Mouse (Mus musculus) skeletal muscle tissue, adult 2 months (tissue): ENCODE measurements around the gene Supt20.
A peak's percentile ranks its signal among the peaks of the same experiment; 100 is the strongest.
"Not testable (repeated sequence)": the region's sequence is repeated elsewhere in the genome, so short reads cannot be mapped to it uniquely, and the experiment has no call there.

Experiments used
- DNase-seq: peaks from one replicate; pipeline ENCODE4 v3.0.0-alpha.2; 2012; ENCODE audit warnings: low read depth, low spot score

Supt20 gene

DNA sequence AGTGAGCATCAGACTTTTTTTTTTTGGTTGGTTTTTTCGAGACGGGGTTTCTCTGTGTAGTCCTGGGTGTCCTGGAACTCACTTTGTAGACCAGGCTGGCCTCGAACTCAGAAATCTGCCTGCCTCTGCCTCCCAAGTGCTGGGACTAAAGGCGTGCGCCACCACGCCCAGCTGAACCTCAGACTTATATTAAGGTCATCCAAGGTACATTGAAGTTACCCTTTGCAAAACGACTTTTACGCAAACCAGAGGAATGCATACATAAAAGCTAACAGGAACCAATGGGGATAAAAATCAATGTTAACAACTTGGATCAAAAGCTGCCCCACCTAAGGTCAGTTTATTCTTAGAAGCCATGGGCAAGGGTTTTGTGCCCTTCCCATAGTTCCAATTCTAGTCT, 11.5 kb downstream of the Supt20 start:
- not testable (repeated sequence) for DNase-seq

DNA sequence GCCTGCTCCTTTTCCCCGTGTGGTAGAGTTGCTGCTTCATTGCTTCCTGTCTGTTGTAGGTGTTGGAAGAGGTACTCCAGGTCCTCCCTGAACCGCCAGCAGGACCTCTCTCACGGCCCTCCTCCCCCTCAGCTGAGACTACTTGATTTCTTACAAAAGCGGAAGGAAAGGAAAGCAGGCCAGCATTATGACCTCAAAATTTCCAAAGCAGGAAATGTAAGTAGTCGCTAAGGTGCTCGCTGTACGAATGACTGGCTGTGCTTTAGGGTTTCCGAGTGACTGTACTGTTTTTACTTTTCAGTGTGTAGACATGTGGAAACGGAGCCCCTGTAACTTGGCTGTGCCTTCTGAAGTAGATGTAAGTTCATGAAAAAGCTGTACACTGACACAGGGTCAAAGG, 16.4 kb downstream of the Supt20 start:
- DNase-seq = no peak

- DNase-seq = no peak
These were observed 21.6 kb downstream of the Supt20 start, which contains the start of gene Gm21958 for GRCm38 (mm10) chr3:54714253-54714652. Gene Gm21958 (minus strand): TSS chr3:54714353.

DNA sequence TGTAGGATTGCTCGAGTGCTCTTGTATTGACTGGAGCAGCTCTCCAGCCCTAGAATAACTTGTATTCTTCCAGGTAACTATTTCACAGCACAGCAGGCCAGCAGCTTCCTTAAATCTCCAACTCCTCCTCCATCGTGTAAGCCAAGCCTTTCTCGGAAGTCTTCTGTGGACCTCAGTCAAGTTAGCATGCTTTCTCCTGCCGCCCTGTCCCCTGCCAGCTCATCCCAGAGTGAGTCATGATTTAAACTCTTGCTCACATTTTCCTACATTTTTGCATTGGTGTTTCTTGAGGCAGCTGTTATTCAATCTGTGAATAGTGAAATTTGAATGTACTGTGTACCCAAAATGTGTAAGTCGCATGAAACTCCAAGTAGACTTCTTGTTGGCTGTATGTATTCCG, 22.9 kb downstream of the Supt20 start:
- no peak for DNase-seq

DNA sequence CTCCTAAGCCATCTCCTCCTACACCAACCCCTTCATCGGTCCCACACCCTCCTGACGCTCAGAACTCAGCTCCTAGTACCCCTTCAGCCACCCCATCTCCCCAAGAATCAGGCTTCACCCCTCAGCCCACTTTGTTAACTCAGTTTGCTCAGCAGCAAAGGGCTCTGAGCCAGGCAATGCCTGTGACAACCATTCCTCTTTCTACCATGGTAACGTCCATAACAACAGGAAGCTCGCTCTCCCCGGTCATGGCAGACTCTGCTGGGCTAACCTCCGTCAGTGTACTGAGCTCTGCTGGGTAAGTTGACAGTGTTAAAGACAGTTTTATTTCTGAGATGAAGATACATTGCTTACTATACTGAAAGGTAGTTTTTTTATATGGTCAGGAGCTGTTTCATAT, 24.7 kb downstream of the Supt20 start:
- no peak for DNase-seq

- no peak for DNase-seq
These were observed 26.3 kb downstream of the Supt20 start for GRCm38 (mm10) chr3:54718947-54719346.

DNA sequence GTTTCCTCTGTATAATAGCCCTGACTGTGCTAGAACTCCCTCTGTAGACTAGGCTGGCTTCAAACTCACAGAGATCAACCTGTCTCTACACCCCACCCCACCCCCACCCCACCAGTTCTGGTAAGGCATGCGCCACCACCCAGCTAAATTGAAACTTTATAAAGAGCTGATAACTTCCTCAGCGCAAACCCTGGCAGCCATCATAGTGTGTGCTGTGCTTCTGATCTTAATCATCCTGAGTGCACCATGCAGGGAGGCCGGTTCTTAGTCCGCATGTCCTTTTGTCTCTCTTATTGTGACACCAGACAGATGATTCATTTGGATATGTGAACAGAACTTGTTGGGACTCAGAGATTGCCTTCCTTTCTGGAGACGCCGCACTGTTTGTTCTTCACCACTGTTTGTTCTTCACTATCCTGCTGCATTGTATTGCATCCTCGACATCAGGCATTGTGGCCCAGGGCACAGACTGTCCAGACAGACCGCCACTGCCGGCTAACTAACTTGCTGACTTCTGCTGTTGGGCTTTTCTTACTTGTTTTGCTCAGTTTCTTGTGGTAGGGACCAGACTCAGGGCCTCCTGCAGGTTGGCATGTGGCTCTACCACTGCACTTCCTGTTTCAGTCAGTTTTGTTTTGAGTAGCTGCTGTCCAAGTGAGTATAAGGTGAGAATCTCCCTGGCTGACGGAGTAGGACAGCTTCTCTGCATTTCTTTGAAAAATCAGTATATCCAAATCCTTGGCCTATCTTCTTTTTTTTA, 31.3 kb downstream of the Supt20 start:
- no peak for DNase-seq

GRCm38 (mm10) chr3:54725344-54725743, 32.7 kb downstream of the Supt20 start:
- DNase-seq = no peak

DNA sequence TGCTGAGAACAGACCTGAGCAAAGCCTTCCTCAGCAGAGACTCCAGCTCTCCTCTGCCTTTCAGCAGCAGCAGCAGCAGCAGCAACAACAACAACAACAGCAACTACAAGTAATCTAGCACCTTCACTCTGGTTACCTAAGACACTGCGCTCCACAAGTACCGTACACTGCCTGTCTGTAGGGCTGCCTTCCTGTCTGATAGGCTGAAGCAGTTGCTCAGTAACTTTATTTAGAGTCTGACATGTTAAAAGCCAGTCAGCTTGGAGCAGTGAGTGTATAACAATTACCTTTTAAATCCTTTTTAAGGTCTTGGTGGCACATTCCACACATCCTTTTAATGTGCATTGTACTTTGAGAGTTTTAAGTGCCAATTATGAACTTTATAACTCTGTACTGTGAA, 35.0 kb downstream of the Supt20 start:
- DNase-seq = no peak

GRCm38 (mm10) chr3:54728100-54728499, 35.5 kb downstream of the Supt20 start:
- no peak for DNase-seq

DNA sequence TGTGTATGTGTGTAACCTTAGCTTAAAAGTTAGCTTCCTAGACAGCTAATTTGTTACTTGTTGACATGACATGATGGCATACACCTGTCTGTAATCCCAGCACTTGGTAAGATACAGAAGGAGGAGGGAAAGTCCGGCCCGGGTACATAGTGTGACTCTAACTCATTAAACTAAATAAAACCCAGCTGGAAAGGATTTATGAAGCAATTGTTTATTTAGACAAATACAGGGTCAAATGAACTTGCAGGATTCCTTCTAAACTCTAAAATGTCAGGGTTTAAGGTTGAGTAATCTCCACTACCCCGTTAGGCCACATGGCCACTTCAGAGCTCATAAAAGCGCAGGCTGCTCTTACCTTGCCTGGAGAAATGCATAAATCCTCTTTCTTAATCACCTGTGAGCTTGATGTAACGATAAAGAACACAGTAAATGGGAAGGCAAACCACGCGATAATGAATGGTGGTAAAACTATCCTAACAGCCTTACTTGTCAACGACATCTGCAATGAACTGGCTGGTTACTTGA, 39.1 kb downstream of the Supt20 start:
- no peak for DNase-seq

DNA sequence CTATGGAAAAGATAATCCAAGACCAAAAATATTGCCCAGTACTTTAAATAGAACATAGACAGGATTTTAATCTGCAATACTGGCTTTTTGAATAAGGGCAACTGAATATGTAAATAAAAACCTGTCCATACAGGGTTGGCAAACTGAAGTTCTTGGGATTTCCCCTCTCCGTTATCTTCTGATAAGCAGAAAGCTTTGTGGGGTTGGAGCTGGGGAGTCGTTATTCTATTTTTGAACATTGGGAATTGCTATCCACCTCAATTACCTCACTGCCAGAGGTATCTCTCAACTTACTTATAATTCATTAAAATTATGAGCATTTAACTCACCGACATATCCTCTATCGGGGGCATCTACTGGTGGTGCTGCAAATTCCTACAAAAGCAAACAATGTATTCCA, 39.8 kb downstream of the Supt20 start:
- no peak for DNase-seq

- DNase-seq = peak; percentile 86
These were observed 42.0 kb downstream of the Supt20 start for GRCm38 (mm10) chr3:54734411-54735246.

GRCm38 (mm10) chr3:54735247-54736046, 42.8 kb downstream of the Supt20 start, which contains the start of the genes Exosc8 and Alg5:
Gene Exosc8 (minus strand): TSS chr3:54735393.
Gene Alg5 (plus strand): TSS chr3:54735539.
- peak; percentile 53 for DNase-seq

GRCm38 (mm10) chr3:54736101-54736927, 43.7 kb downstream of the Supt20 start:
- no peak for DNase-seq

GRCm38 (mm10) chr3:54737317-54737716, 44.7 kb downstream of the Supt20 start:
- DNase-seq = no peak

DNA sequence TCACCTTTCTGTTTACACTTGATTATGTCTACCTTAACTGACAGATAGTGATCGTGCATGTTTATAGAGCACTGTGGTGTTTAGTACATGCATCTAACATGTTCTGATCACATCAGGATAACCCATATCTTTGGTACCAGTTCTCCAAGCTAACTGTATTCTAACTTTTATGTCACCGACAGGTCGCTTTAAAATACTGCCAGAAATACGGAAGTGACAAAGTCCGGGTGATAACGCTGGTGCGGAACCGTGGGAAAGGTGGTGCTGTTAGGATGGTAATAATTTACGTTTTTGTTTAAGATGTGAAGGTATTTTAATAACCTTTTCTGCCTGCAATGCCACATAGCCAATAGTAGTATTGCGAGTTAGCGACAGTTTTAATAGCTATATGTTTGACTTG, 49.4 kb downstream of the Supt20 start:
- no peak for DNase-seq

DNA sequence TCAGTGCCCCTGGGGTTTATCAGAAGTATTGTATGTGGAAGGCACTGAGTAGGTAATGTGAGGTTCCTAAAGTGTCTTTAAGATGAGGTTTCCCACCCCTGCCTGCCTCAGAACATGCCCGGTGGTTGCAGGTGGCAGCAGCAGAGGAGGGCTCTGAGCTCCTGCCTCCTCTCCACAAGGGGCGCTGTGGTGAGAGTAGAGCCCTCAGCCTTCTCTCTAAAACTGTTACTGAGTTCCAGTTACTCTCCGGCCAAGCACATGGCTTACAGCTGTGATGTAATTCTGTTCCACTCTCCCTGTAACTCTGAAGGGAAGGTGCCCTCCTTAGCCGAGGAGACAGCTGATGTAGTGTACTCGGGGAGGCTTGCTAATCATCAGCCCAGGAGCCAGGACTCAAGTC, 53.2 kb downstream of the Supt20 start:
- DNase-seq = no peak

GRCm38 (mm10) chr3:54753411-54753810, 60.8 kb downstream of the Supt20 start:
- no peak for DNase-seq

DNA sequence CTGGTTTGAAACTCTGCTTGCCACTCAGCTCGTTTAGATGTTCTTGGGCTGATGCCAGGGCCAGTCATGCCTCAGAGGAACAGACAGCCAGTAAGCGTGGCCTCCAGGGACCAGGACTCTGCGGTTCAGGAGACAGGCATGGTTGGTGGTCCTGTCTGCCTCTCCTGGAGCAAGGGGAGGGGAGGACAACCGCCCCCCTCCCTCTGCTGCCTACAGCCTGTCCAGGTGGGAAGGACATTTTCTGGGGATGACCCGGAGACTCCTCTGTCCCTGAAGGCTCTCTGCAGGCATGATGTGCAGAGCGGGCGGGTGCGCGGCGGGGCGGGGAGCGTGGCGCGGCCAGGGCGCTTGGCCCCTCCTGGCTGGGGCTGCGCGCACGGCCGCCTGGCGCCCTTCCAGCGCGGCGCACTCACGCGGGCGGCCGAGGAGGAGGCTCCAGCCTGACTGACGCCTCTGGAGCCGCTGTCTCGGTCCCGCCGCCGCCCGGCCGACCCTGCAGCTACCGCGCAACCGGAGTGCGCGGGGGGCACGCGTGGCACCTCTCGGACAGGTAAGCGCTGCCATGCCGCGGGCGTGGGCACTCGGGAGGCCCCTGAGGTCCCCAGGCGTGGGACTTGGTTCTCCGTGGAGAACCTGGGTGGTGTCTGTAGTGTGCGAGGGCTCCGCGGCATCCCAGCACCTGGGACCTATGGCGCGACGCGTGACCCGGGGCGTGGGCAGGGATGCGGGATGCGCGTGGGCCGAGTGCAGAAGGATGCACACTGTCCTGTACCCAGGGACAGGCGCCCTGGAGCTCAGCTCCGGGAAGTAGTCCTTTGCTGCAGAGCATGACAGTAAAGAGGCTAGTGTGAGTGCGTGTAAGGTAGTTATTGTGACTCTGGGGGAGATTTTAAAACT, 62.8 kb downstream of the Supt20 start, which contains the start of gene Smad9:
TSS of gene Smad9 (plus strand) at position 438 of the 897 bp plus-strand sequence.
- DNase-seq = no peak
